Mouse (Mus musculus): ENCODE data around the gene Aox2. TPM values are rescaled to one million over a fixed set of nuclear protein-coding genes. Genes with fewer than 3 reads are reported as not detected.
"Not testable (repeated sequence)": the region's sequence is repeated elsewhere in the genome, so short reads cannot be mapped to it uniquely, and the experiment has no call there.

Aox2 gene
- polyA plus RNA-seq, 1 experiment: not detected

GRCm38 (mm10) chr1:58358958-58359901, 81.1 kb downstream of the Aox2 start:
- TF ChIP-seq POLR2A (IDR thresholded peaks at IDR 0.05; ENCODE audit: borderline replicate concordance, low read depth, low read length) (no peak), CTCF (IDR thresholded peaks at IDR 0.05; ENCODE audit: low read depth, low read length) (no peak)
- Histone ChIP-seq H3K4me1 (ENCODE audit: control insufficient read depth, insufficient read depth, low read length) (peaks cover 17% of the 10 kb centered on the region), H3K27ac (ENCODE audit: insufficient read depth, low read depth, low read length) (peak overlapping the region; percentile 47), H3K4me3 (ENCODE audit: insufficient read depth, low read length) (no peak overlapping the region)

GRCm38 (mm10) chr1:58362296-58362695, 84.2 kb downstream of the Aox2 start:
- no peak for TF ChIP-seq POLR2A (IDR thresholded peaks at IDR 0.05; ENCODE audit: borderline replicate concordance, low read depth, low read length)
- H3K4me3 ChIP-seq (ENCODE audit: insufficient read depth, low read length): no peak overlapping the region
- no peak overlapping the region for H3K27ac ChIP-seq (ENCODE audit: insufficient read depth, low read depth, low read length)
- peaks cover 17% of the 10 kb centered on the region for H3K4me1 ChIP-seq (ENCODE audit: control insufficient read depth, insufficient read depth, low read length)

- peaks cover 2% of the 10 kb centered on the region; the same call in 1 of the 2 replicates for H3K4me1 ChIP-seq (ENCODE audit: control insufficient read depth, insufficient read depth, low read length)
- no peak overlapping the region for H3K4me3 ChIP-seq (ENCODE audit: insufficient read depth, low read length)
- TF ChIP-seq POLR2A (IDR thresholded peaks at IDR 0.05; ENCODE audit: borderline replicate concordance, low read depth, low read length): no peak
- TF ChIP-seq CTCF (IDR thresholded peaks at IDR 0.05; ENCODE audit: low read depth, low read length): no peak
Measured at GRCm38 (mm10) chr1:58364551-58364950, 86.4 kb downstream of the Aox2 start.

GRCm38 (mm10) chr1:58365829-58366228, 87.7 kb downstream of the Aox2 start:
- H3K4me1 ChIP-seq (ENCODE audit: control insufficient read depth, insufficient read depth, low read length): no peaks in the 10 kb centered on the region
- no peak overlapping the region for H3K27ac ChIP-seq (ENCODE audit: insufficient read depth, low read depth, low read length)
- no peak for TF ChIP-seq CTCF (IDR thresholded peaks at IDR 0.05; ENCODE audit: low read depth, low read length)
- no peak for TF ChIP-seq POLR2A (IDR thresholded peaks at IDR 0.05; ENCODE audit: borderline replicate concordance, low read depth, low read length)
- H3K4me3 ChIP-seq (ENCODE audit: insufficient read depth, low read length): no peak overlapping the region

More at GRCm38 (mm10) chr1:58364551-58364950, 86.4 kb downstream of the Aox2 start:
- no peak overlapping the region for H3K27ac ChIP-seq (ENCODE audit: insufficient read depth, low read depth, low read length)

GRCm38 (mm10) chr1:58366737-58367471, 88.8 kb downstream of the Aox2 start:
- Histone ChIP-seq H3K4me1 (ENCODE audit: control insufficient read depth, insufficient read depth, low read length) (no peaks in the 10 kb centered on the region), H3K27ac (ENCODE audit: insufficient read depth, low read depth, low read length) (no peak overlapping the region), H3K4me3 (ENCODE audit: insufficient read depth, low read length) (no peak overlapping the region)
- TF ChIP-seq CTCF (IDR thresholded peaks at IDR 0.05; ENCODE audit: low read depth, low read length): no peak

GRCm38 (mm10) chr1:58369716-58370115, 91.6 kb downstream of the Aox2 start:
- no peak overlapping the region for H3K27ac ChIP-seq (ENCODE audit: insufficient read depth, low read depth, low read length)
- no peaks in the 10 kb centered on the region for H3K4me1 ChIP-seq (ENCODE audit: control insufficient read depth, insufficient read depth, low read length)
- TF ChIP-seq POLR2A (IDR thresholded peaks at IDR 0.05; ENCODE audit: borderline replicate concordance, low read depth, low read length): no peak
- TF ChIP-seq CTCF (IDR thresholded peaks at IDR 0.05; ENCODE audit: low read depth, low read length): no peak
- H3K4me3 ChIP-seq (ENCODE audit: insufficient read depth, low read length): no peak overlapping the region

DNA sequence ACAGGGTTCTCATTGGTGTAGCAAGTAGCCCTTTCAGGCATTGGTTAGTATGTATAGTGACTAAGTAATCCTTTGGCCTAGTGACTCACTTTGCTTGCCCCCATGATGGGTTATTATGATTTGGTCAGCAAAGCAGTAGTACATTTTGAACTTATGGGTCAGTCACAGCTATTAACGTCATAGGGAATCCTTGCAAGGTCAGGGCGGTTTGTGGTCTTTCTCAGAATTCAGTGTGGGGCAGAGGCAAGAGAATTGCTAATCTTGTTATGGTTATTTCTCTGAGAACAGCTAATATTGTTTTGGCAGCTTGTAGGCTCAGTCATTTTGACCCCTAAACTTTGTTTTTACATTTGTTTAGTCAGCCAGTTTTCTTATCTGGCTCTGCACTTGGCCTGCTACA, 96.1 kb downstream of the Aox2 start:
- H3K27ac ChIP-seq (ENCODE audit: insufficient read depth, low read depth, low read length); H3K4me1 ChIP-seq (ENCODE audit: control insufficient read depth, insufficient read depth, low read length); H3K4me3 ChIP-seq (ENCODE audit: insufficient read depth, low read length): not testable (repeated sequence)

DNA sequence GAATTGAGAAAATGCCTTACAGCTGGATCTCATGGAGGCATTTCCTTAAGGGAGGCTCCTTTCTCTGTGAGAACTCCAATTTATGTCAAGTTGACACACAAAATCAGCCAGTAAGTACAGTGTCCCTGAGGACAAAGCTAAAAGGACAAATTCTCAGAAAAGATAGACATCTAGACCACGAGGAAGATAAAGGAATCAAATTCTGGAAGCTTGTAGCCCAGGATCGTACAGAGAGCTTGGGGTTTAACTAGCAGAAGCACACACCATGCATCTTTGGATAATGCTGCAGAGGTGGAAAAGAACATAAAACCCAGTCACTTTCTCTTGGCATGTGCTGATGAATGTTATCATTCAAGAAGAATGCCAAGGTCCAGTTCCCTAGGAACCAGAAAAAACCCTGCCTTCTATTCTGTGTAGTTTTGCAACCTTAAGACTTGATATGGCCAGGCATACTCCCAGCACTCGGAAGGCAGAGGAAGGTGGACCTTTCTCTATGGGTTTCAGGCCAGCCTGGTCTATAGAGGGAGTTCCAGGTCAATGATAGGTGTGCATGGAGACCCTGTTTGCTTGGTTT, 97.5 kb downstream of the Aox2 start:
- no peak overlapping the region for H3K27ac ChIP-seq (ENCODE audit: insufficient read depth, low read depth, low read length)
- H3K4me1 ChIP-seq (ENCODE audit: control insufficient read depth, insufficient read depth, low read length): peaks cover 3% of the 10 kb centered on the region; the same call in 1 of the 2 replicates
- H3K4me3 ChIP-seq (ENCODE audit: insufficient read depth, low read length): no peak overlapping the region
- TF ChIP-seq POLR2A (IDR thresholded peaks at IDR 0.05; ENCODE audit: borderline replicate concordance, low read depth, low read length) (no peak), CTCF (IDR thresholded peaks at IDR 0.05; ENCODE audit: low read depth, low read length) (no peak)

DNA sequence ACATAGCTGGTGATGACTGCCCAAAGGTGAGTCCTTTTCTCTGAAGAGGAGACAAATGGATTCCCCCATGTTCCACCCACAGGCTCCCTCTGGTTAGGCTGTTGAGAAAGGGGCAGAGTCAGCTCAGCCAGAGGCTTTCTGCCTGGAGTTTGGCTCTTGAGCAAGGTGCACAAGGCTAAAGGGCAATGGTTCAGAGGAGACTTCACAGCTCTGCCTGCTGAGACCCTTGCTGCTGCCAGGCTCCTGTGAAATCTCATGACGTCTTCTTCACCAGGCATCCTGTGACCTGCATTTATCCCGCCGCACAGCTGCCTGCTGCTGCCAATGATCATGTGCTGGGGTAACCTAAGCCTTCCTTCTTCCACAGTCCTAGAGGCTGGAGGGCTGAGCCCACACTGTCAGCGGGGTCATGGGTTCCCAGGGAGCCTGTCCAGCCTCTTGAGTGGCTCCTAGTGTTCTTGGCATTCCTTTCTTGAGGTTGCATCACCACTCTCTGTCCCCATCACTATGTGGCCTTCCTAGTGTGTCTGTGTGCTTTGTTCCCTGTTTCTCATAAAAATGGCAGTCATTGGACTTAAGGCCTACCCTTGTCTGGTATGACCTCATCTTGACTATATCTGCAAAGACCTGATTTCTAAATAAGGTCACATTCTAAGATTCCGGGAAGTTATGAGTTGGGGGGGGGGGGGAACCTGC, 104.6 kb downstream of the Aox2 start:
- Histone ChIP-seq H3K4me1 (ENCODE audit: control insufficient read depth, insufficient read depth, low read length) (no peaks in the 10 kb centered on the region), H3K4me3 (ENCODE audit: insufficient read depth, low read length) (no peak overlapping the region), H3K27ac (ENCODE audit: insufficient read depth, low read depth, low read length) (no peak overlapping the region)
- TF ChIP-seq POLR2A (IDR thresholded peaks at IDR 0.05; ENCODE audit: borderline replicate concordance, low read depth, low read length) (no peak), CTCF (IDR thresholded peaks at IDR 0.05; ENCODE audit: low read depth, low read length) (no peak)

Data from bone marrow macrophage, adult 2 months (primary cell).